In the genomic region with DNA sequence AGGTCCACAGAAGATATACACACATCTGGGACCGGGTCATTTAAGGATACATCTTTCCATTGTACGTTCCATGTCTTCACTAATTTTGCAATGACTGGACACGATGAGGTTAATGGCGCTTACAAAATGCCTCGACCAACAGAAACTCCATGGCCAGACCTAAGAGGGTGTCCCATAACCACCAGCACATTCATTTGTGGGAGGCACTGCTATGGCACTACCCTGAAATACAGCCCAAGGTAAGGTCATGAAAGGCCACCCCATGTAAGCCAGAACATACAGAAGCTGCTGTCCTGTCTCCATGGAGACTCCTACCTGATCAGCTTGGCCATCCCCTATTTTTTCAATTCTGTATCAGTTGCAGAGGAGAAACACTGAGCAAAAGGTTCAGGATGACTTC, we compare ENCODE assay signal across 10 mouse cellular contexts.
DNase-seq lines count a peak whose midpoint lies in the region; ATAC-seq and TF ChIP-seq lines count a peak whose summit lies in the region.
"Had no signal": no experiment of that assay in that cellular context is flagged by ENCODE, and none has a peak within 500 bp of the region (broad histone marks: within the 10 kb centered on the region; RNA-seq: fewer than 3 reads in every experiment).

No protein-coding gene starts in this region.

- no peak for TF ChIP-seq POLR2A in CH12.LX (IDR thresholded peaks at IDR 0.05; ENCODE audit: low read depth, low read length)

- no peak overlapping the region for H3K27ac ChIP-seq in forebrain, embryonic 13.5 days
- H3K27ac ChIP-seq in forebrain, embryonic 10.5 days, result no peak overlapping the region
- no peak overlapping the region for H3K27ac ChIP-seq in midbrain, embryonic 11.5 days (ENCODE audit: low read depth, low read length)
- no peak overlapping the region for H3K27ac ChIP-seq in midbrain, embryonic 16.5 days (ENCODE audit: low read length)
- no peak overlapping the region for H3K27ac ChIP-seq in CH12.LX (ENCODE audit: insufficient read depth, low read depth)
- H3K27ac ChIP-seq: embryonic facial prominence, embryonic 10.5 days; embryonic facial prominence, embryonic 12.5 days; forebrain, embryonic 12.5 days; forebrain, embryonic 15.5 days had no signal

- peak; percentile 38; the same call in 1 of the 2 replicates for ATAC-seq in forebrain, embryonic 13.5 days
- ATAC-seq in midbrain, embryonic 11.5 days (ENCODE audit: low FRiP score), result peak; percentile 52; the same call in 1 of the 2 replicates
- ATAC-seq in midbrain, embryonic 16.5 days, result no peak

- no peak for TF ChIP-seq RAD21 in CH12.LX (IDR thresholded peaks at IDR 0.05; ENCODE audit: low read depth, low read length)

- H3K9me3 ChIP-seq in forebrain, embryonic 13.5 days (replicated peaks), result peaks cover under 1% of the 10 kb centered on the region; the same call in 1 of the 2 replicates
- H3K9me3 ChIP-seq in forebrain, embryonic 10.5 days, result no peaks in the 10 kb centered on the region; the same call in 1 of the 2 replicates
- no peaks in the 10 kb centered on the region for H3K9me3 ChIP-seq in midbrain, embryonic 11.5 days (ENCODE audit: control insufficient read depth, low read length)
- H3K9me3 ChIP-seq in midbrain, embryonic 16.5 days (replicated peaks; ENCODE audit: control insufficient read depth, low read length, poor library complexity, severe bottlenecking), result no peaks in the 10 kb centered on the region; the same call in 1 of the 2 replicates
- peaks cover 2% of the 10 kb centered on the region for H3K9me3 ChIP-seq in CH12.LX (replicated peaks; ENCODE audit: low read length)
- H3K9me3 ChIP-seq: embryonic facial prominence, embryonic 12.5 days had no signal

- H3K4me1 ChIP-seq in forebrain, embryonic 13.5 days, result peaks cover 3% of the 10 kb centered on the region; the same call in 1 of the 2 replicates
- H3K4me1 ChIP-seq in forebrain, embryonic 10.5 days, result peaks cover 14% of the 10 kb centered on the region
- peaks cover 5% of the 10 kb centered on the region for H3K4me1 ChIP-seq in midbrain, embryonic 11.5 days (ENCODE audit: control insufficient read depth, insufficient read depth, low read length)
- H3K4me1 ChIP-seq in midbrain, embryonic 16.5 days (ENCODE audit: control insufficient read depth, insufficient read depth, low read length), result no peaks in the 10 kb centered on the region; the same call in 1 of the 2 replicates
- peaks cover 2 to 15% of the 10 kb centered on the region in 2 experiments; a peak in 3 of 4 replicates for H3K4me1 ChIP-seq in CH12.LX (ENCODE audit: control insufficient read depth in 1 of 2, insufficient read depth in 2 of 2)

- peaks cover 24% of the 10 kb centered on the region; the same call in 1 of the 2 replicates for H3K27me3 ChIP-seq in forebrain, embryonic 13.5 days
- H3K27me3 ChIP-seq in forebrain, embryonic 10.5 days (ENCODE audit: poor library complexity, severe bottlenecking), result peaks cover 28% of the 10 kb centered on the region
- no peaks in the 10 kb centered on the region for H3K27me3 ChIP-seq in midbrain, embryonic 11.5 days (ENCODE audit: control insufficient read depth, insufficient read depth, low read length)
- H3K27me3 ChIP-seq in midbrain, embryonic 16.5 days (ENCODE audit: control insufficient read depth, insufficient read depth, low read depth, low read length), result no peaks in the 10 kb centered on the region
- H3K27me3 ChIP-seq in CH12.LX (replicated peaks), result no peaks in the 10 kb centered on the region
- H3K27me3 ChIP-seq: embryonic facial prominence, embryonic 12.5 days had no signal

- H3K36me3 ChIP-seq in forebrain, embryonic 13.5 days (ENCODE audit: poor library complexity, severe bottlenecking), result no peaks in the 10 kb centered on the region
- no peaks in the 10 kb centered on the region for H3K36me3 ChIP-seq in forebrain, embryonic 10.5 days (replicated peaks)
- H3K36me3 ChIP-seq in midbrain, embryonic 11.5 days (ENCODE audit: control insufficient read depth, insufficient read depth, low read length), result no peaks in the 10 kb centered on the region
- no peaks in the 10 kb centered on the region for H3K36me3 ChIP-seq in midbrain, embryonic 16.5 days (ENCODE audit: control insufficient read depth, insufficient read depth, low read length)
- H3K36me3 ChIP-seq in CH12.LX (replicated peaks in 1 of 2; ENCODE audit: control insufficient read depth in 1 of 2, insufficient read depth in 1 of 2, low read length in 1 of 2), result peaks cover 8 to 27% of the 10 kb centered on the region in 2 experiments
- H3K36me3 ChIP-seq: embryonic facial prominence, embryonic 10.5 days; embryonic facial prominence, embryonic 12.5 days; forebrain, embryonic 12.5 days; forebrain, embryonic 15.5 days had no signal

- no peak for DNase-seq in forebrain, embryonic 10.5 days (ENCODE audit: extremely low spot score, low spot score)
- DNase-seq in midbrain, embryonic 11.5 days (ENCODE audit: low spot score, missing footprints), result no peak
- no peak for DNase-seq in CH12.LX (ENCODE audit: extremely low read depth)

- dilution Hi-C loops in CH12.LX (cut with MboI; ENCODE audit: extremely low pct_ligation_motif_present, extremely low pct_unique_long_range_greater_than_20kb, low sequenced_read_pairs), result no loop called here

- TF ChIP-seq EP300 in CH12.LX (IDR thresholded peaks at IDR 0.05; ENCODE audit: low read length), result no peak

- 88% methylated on average over 5 of the region's 5 CpGs for WGBS in forebrain, embryonic 13.5 days
- WGBS in forebrain, embryonic 10.5 days, result 87% methylated on average over 5 of the region's 5 CpGs
- 87% methylated on average over 5 of the region's 5 CpGs for WGBS in midbrain, embryonic 11.5 days
- 92% methylated on average over 5 of the region's 5 CpGs for WGBS in midbrain, embryonic 16.5 days

- no peak overlapping the region for H3K4me2 ChIP-seq in forebrain, embryonic 13.5 days
- H3K4me2 ChIP-seq in midbrain, embryonic 11.5 days, result no peak overlapping the region
- no peak overlapping the region for H3K4me2 ChIP-seq in midbrain, embryonic 16.5 days (ENCODE audit: low read length)
- H3K4me2 ChIP-seq in CH12.LX (ENCODE audit: insufficient read depth, low read depth, poor library complexity, severe bottlenecking), result no peak overlapping the region

- H3K4me3 ChIP-seq in forebrain, embryonic 13.5 days, result no peak overlapping the region
- no peak overlapping the region for H3K4me3 ChIP-seq in forebrain, embryonic 10.5 days
- no peak overlapping the region for H3K4me3 ChIP-seq in midbrain, embryonic 11.5 days (ENCODE audit: low read depth, low read length)
- H3K4me3 ChIP-seq in midbrain, embryonic 16.5 days (ENCODE audit: low read depth, low read length), result no peak overlapping the region
- H3K4me3 ChIP-seq in CH12.LX (replicated peaks in 1 of 3; ENCODE audit: low read depth in 2 of 3, low read length in 2 of 3, poor library complexity in 1 of 3), result no peak overlapping the region
- H3K4me3 ChIP-seq: forebrain, embryonic 12.5 days; forebrain, embryonic 15.5 days had no signal

- TF ChIP-seq CTCF in CH12.LX (conservative IDR thresholded peaks at IDR 0.05 in 1 of 2, IDR thresholded peaks at IDR 0.05 in 1 of 2; ENCODE audit: low read depth in 2 of 2, low read length in 2 of 2), result no peak

- no peaks in the 10 kb centered on the region for H3K79me2 ChIP-seq in CH12.LX (replicated peaks; ENCODE audit: control insufficient read depth, extremely low read depth, insufficient read depth, poor library complexity, severe bottlenecking)

- H3K9ac ChIP-seq in forebrain, embryonic 13.5 days, result no peak overlapping the region
- no peak overlapping the region for H3K9ac ChIP-seq in midbrain, embryonic 11.5 days (ENCODE audit: low read length)
- no peak overlapping the region for H3K9ac ChIP-seq in midbrain, embryonic 16.5 days (ENCODE audit: low read depth, low read length)
- H3K9ac ChIP-seq in CH12.LX (ENCODE audit: insufficient read depth, low read depth), result no peak overlapping the region
- H3K9ac ChIP-seq: embryonic facial prominence, embryonic 12.5 days; forebrain, embryonic 12.5 days; forebrain, embryonic 15.5 days; forebrain, postnatal 0 days had no signal

- in situ Hi-C loops in CH12.LX (cut with MboI; ENCODE audit: low pct_ligation_motif_present, low pct_unique_long_range_greater_than_20kb, low sequenced_read_pairs), result no loop called here

TF ChIP-seq in CH12.LX, 34 proteins besides CTCF, POLR2A, EP300 and RAD21:
- TF ChIP-seq PAX5 (IDR thresholded peaks at IDR 0.05; ENCODE audit: low read length) (no peak), MAZ (IDR thresholded peaks at IDR 0.05; ENCODE audit: low read depth, low read length) (no peak), ZMIZ1 (IDR thresholded peaks at IDR 0.05; ENCODE audit: low read depth, low read length) (0 out of 2 replicates have a peak, but pooled peaks have one; percentile 9), POLR2AphosphoS2 (IDR thresholded peaks at IDR 0.05; ENCODE audit: low read depth, low read length) (no peak)
